Mouse (Mus musculus): Measurements from ENCODE around the gene Stip1.
A peak's percentile ranks its signal among the peaks of the same experiment; 100 is the strongest.
"Not testable (repeated sequence)": the region's sequence is repeated elsewhere in the genome, so short reads cannot be mapped to it uniquely, and the experiment has no call there.

The Stip1 gene

GRCm38 (mm10) chr19:7064571-7064970 is 24.8 kb upstream of the Stip1 start:
- peak in 1 of 2 experiments; percentile 84 for DNase-seq (ENCODE audit: low spot score in 2 of 2)

DNA sequence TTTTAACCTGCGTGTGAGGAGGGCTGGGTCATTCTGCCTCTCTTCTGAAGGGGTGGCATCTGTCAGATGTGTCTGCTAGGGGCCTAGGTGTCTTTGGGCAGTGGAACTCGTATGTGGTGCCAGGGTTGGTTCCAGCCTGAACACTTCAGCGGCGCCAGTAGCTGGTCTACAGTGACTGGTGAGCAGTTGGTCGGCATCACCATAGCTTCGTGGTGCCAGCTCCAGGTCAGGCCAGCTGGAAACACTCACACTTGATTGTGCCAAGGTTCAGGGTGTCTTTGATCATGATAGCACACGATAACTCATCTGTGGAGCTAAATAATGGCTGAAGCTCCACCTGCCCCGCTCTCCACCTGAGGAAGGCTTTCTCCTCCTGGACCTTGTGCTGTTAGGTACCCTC is 23.1 kb upstream of the Stip1 start:
- DNase-seq (ENCODE audit: low spot score in 2 of 2) = no peak

DNA sequence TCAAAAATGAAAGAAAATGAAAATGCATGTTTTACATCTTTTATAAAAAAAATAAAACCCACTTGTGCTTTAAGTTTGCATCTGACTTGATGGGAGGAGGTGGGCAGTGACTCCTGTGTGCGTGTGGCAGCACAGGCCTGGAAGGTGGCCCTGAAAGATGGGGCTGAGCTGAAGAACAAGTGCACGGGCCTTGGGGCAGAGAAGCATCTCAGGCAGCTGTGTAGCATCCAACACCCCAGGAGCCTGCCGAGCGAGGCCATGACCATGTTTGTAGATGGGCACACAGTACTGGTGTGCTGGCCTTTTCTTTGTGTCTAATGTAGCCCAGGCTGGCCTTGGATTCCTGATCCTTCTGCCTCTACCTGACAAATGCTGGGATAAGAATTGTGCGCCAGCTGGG is 22.3 kb upstream of the Stip1 start:
- no peak for DNase-seq (ENCODE audit: low spot score in 2 of 2)

DNA sequence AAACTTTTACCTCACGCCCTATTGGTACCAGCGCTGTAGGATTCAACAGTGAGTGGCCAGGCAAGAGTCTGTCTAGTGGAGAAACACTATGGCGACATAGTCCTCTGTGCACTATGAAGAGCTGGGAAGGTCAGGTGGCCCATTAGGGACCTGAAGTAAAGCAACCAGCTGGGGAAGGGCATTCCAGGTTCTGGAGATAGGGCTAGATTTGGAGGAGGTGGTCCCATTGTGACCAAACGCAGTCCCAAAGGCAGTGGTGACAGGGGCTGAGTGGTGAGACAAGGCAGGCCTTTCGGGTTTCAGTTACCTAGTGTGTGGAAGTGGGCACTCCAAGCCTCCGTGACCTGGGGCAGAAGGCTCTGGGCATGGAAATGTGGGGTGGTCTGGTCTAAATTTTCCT is 18.8 kb upstream of the Stip1 start:
- no peak for DNase-seq (ENCODE audit: low spot score in 2 of 2)

- peak; percentile 61 to 69 for DNase-seq (ENCODE audit: low spot score in 2 of 2)
Measured at GRCm38 (mm10) chr19:7057722-7058207, 18.0 kb upstream of the Stip1 start.

DNA sequence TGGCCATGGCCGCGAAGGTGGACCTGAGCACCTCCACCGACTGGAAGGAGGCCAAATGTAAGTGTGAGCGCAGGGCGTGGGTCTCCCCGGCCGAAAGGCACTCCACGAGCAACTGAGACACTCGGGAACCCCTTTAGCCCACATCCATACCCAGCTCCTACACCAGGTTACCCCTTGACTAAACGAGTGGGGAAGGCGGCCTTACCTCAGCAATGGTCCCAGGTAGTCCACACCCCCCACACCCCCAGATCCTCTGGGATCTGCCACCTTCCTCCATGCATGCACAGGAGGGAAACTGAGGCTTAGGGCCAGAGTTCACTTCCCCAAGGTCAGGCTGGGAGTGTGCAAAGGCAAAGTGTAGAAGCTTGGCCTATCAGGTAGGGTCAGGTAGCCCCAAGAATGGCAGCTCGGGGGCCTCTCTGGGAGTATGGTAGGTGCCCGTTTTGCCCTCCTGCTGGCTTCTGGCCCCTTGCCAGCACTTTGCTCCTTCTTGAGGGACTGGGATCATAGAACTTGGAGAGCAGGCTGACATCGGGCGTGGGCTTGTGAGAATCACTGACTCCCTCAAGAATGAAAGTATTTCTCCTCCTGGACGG is 17.5 kb upstream of the Stip1 start:
- DNase-seq (ENCODE audit: low spot score in 2 of 2) = peak in 1 of 2 experiments; percentile 48

GRCm38 (mm10) chr19:7056248-7057087 is 16.7 kb upstream of the Stip1 start, which contains the start of gene Macrod1:
Gene Macrod1 (plus strand): TSS chr19:7056810.
- peak; percentile 61 to 86 for DNase-seq (ENCODE audit: low spot score in 2 of 2)

- DNase-seq (ENCODE audit: low spot score in 2 of 2) = no peak
Measured at GRCm38 (mm10) chr19:7055173-7055572, 15.4 kb upstream of the Stip1 start.

GRCm38 (mm10) chr19:7054772-7055171 is 15.0 kb upstream of the Stip1 start:
- no peak for DNase-seq (ENCODE audit: low spot score in 2 of 2)

GRCm38 (mm10) chr19:7053382-7053781 is 13.6 kb upstream of the Stip1 start:
- not testable (repeated sequence) for DNase-seq (ENCODE audit: low spot score in 2 of 2)

DNA sequence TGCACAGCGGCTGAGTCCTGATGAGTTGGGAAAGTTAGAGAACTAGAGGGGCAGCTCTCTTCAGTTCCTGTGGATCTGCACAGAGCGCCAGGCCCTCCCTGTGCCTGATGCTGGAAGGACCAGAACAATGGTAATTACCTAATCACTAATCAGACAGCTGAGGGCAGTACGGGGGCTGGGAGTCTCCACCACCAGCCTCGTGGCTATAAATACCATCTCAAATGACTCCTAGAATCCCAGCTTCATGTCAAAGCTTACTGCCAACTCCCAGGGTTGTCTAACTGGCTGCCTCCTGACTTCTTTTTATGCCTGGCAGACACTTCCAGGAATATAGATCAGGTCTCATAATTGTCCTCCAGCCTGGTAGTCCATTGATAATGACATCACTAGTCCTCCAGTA is 4.9 kb upstream of the Stip1 start:
- no peak for DNase-seq (ENCODE audit: low spot score in 2 of 2)

DNA sequence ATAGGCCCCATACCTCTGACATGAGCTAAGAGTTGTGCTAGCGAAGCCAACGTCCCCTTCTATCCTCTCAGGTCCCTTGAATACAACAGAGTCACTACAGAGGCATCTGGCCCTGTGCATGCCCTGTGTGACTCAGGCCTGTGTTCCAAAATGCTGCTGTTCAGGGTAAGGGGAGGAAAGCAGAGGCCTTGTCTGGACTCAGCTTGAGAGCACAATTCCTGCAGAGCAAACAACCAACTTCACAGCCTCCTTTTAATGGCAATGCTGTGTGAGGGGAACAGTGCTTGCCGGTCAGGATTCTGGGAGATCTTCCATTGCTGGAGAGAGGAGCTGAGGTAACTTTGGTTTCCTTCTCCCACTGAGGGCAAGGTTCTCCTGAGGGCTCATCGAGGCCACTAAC is 4.5 kb upstream of the Stip1 start:
- no peak for DNase-seq (ENCODE audit: low spot score in 2 of 2)

GRCm38 (mm10) chr19:7041171-7041570 is 1.4 kb upstream of the Stip1 start:
- no peak for DNase-seq (ENCODE audit: low spot score in 2 of 2)

DNA sequence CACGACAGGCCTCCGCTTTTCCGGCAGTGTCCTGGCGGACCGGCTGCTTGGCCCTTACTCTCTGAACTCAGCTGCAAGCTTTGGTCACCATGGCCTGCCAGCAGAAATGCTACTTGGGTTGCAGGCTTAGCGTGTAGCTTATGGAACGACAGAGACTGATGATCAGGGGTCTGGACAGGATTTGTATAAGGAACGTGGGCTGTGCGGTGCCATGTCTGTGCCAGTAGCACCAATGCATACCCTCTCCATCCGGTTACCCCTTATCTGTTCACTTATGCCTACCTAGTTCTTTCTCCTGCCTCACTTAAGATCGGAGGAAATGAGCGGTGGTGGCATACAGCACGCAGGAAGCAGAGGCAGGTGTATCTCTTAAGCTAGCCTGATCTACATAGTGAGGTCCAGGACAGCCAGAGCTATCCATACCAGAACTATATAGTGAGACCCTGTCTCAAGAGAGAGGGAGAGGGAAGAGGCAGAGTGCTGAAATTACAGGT is 917 bp upstream of the Stip1 start:
- no peak for DNase-seq (ENCODE audit: low spot score in 2 of 2)

DNA sequence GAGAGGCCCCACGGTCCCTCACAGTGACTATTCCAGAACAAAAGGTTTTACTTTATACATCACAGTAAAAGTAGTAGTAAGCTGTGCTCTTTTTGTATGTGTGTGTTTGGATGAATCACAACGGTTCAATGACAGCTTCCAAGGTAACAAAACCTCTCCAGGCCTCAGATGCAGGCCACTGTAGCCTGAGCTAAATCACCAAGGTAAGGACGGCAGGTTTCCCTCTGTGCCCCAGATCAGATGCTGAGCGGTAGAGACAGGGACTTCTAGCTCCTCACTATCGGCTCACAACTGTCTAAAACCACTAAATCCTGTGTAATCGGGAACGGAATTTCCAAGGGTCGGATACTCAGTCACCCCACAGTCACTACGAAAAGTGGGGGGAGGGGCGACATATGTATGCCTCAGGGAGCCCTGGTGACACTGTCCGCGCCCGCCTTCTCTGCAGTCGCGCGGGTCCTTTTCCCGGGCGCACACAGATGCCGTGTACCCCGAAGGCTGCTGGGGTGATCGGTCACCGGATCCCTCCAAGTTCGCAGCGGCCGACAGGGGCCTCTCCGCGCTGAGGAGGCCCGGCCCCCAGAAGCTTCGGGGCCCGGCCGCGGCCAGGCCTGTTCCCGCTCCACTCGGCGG is 563 bp downstream of the Stip1 start:
- DNase-seq (ENCODE audit: low spot score in 2 of 2) = peak in 1 of 2 experiments; percentile 51

- DNase-seq (ENCODE audit: low spot score in 2 of 2) = no peak
Measured at GRCm38 (mm10) chr19:7034006-7034405, 5.8 kb downstream of the Stip1 start.

DNA sequence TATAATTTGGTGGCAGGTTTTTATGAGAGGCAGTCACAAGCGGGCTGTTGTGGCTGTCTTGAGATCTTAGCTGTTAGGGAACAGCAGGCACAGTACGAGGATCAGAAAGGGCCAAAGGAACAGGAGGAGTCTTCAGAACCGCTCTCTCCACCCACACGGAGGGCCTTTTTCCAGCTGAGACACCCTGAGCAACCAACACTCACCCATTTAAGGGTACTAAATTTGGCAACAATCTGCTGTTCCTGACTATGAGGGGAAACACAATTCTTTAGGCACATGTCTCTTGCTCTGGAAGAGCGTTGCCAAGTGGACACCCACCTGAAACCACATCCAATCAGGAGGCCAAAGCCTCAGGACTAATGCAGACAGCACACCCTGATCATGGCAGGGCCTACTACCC is 10.2 kb downstream of the Stip1 start:
- DNase-seq (ENCODE audit: low spot score in 2 of 2) = peak; percentile 70 to 80

- no peak for DNase-seq (ENCODE audit: low spot score in 2 of 2)
Measured at GRCm38 (mm10) chr19:7020224-7020641, 19.5 kb downstream of the Stip1 start.

- peak in 1 of 2 experiments; percentile 36 for DNase-seq (ENCODE audit: low spot score in 2 of 2)
Measured at GRCm38 (mm10) chr19:7019191-7019590, 20.6 kb downstream of the Stip1 start, which contains the start of gene Fermt3. Gene Fermt3 (minus strand): TSS chr19:7019469.

- no peak for DNase-seq (ENCODE audit: low spot score in 2 of 2)
Measured at GRCm38 (mm10) chr19:7018546-7018945, 21.2 kb downstream of the Stip1 start.

- no peak for DNase-seq (ENCODE audit: low spot score in 2 of 2)
Measured at GRCm38 (mm10) chr19:7017541-7018457, 22.0 kb downstream of the Stip1 start.
